Mouse (Mus musculus) MEL (cell line): ENCODE data around the gene Cpm. TPM values are rescaled to one million over a fixed set of nuclear protein-coding genes. Genes with fewer than 3 reads are reported as not detected.

ENCODE experiments used
- DNase-seq: peaks from one replicate; pipeline ENCODE4 v3.0.0; 2011; ENCODE audit warnings: low read depth, low spot score
- H3K27ac ChIP-seq: 2 replicates; pipeline ENCODE4 v1.5.1; 2012; ENCODE audit warnings: low read depth, mild to moderate bottlenecking, control low read depth, low read length, moderate library complexity; ENCODE audit not compliant: control insufficient read depth
- H3K27me3 ChIP-seq, 2 experiments: fragments of 150-350 bp in 1 of 2; sonication (generic) in 1 of 2; 2 replicates each; pipeline ENCODE4 v1.6.1; 2012; ENCODE audit warnings: low read length in 2 of 2, mild to moderate bottlenecking in 2 of 2, improper control_type of control experiment in 1 of 2, moderate library complexity in 1 of 2; ENCODE audit not compliant: insufficient read depth in 2 of 2, control insufficient read depth in 1 of 2
- H3K36me3 ChIP-seq, 2 experiments: 2 replicates each; pipeline ENCODE4 v1.6.1; 2012 to 2014; ENCODE audit warnings: low read length in 2 of 2, improper control_type of control experiment in 1 of 2, inconsistent platforms in 1 of 2, mild to moderate bottlenecking in 1 of 2; ENCODE audit not compliant: insufficient read depth in 2 of 2, control insufficient read depth in 1 of 2
- H3K4me1 ChIP-seq, 2 experiments: fragments of 150-350 bp in 1 of 2; sonication (generic) in 1 of 2; 2 replicates each; pipeline ENCODE4 v1.6.1; 2012; ENCODE audit warnings: low read length in 2 of 2, improper control_type of control experiment in 1 of 2, mild to moderate bottlenecking in 1 of 2; ENCODE audit not compliant: insufficient read depth in 2 of 2, control insufficient read depth in 1 of 2
- H3K4me3 ChIP-seq, 2 experiments: fragments of 150-350 bp in 1 of 2; sonication (generic) in 1 of 2; 2 replicates each; pipeline ENCODE4 v1.5.1; 2012; ENCODE audit warnings: low read depth in 2 of 2, low read length in 2 of 2, mild to moderate bottlenecking in 2 of 2, moderate library complexity in 2 of 2, control low read depth in 1 of 2, improper control_type of control experiment in 1 of 2; ENCODE audit not compliant: control insufficient read depth in 1 of 2, insufficient read depth in 1 of 2
- H3K79me2 ChIP-seq: 2 replicates; pipeline ENCODE4 v1.6.1; 2012; ENCODE audit warnings: mild to moderate bottlenecking, low read length, moderate library complexity; ENCODE audit not compliant: control insufficient read depth, poor library complexity, insufficient read depth
- H3K9ac ChIP-seq: 2 replicates; pipeline ENCODE4 v1.6.1; 2012; ENCODE audit warnings: low read depth, mild to moderate bottlenecking, control low read depth, low read length, moderate library complexity; ENCODE audit not compliant: control insufficient read depth, poor library complexity, severe bottlenecking
- H3K9me3 ChIP-seq: fragments of 150-350 bp; sonication (generic); replicated peaks from 2 replicates; pipeline ENCODE4 v1.6.1; 2012; ENCODE audit warnings: mild to moderate bottlenecking, low read length, improper control_type of control experiment, moderate library complexity; ENCODE audit not compliant: insufficient read depth
- BHLHE40 ChIP-seq: IDR thresholded peaks from 2 replicates; pipeline ENCODE4 v1.6.1; 2012; ENCODE audit warnings: low read depth, mild to moderate bottlenecking, inconsistent platforms, low read length, improper control_type of control experiment, borderline replicate concordance
- CHD2 ChIP-seq: IDR thresholded peaks from 2 replicates; pipeline ENCODE4 v1.6.1; 2011; ENCODE audit warnings: low read length, improper control_type of control experiment
- CTCF ChIP-seq, 3 experiments: IDR thresholded peaks in 2 of 3; conservative IDR thresholded peaks in 1 of 3; 2 replicates each; pipeline ENCODE4 v1.5.1; 2011 to 2012; ENCODE audit warnings: low read length in 3 of 3, low read depth in 2 of 3, mild to moderate bottlenecking in 2 of 3, improper control_type of control experiment in 1 of 3, inconsistent platforms in 1 of 3, mixed read lengths in 1 of 3, moderate library complexity in 1 of 3; ENCODE audit not compliant: control insufficient read depth in 1 of 3, insufficient read depth in 1 of 3, poor library complexity in 1 of 3, severe bottlenecking in 1 of 3
- E2F4 ChIP-seq: IDR thresholded peaks from 2 replicates; pipeline ENCODE4 v1.6.1; 2011; ENCODE audit warnings: low read depth, low read length, improper control_type of control experiment, borderline replicate concordance
- EP300 ChIP-seq, 2 experiments: IDR thresholded peaks; 2 replicates each; pipeline ENCODE4 v1.6.1; 2011; ENCODE audit warnings: improper control_type of control experiment in 2 of 2, low read length in 2 of 2, low read depth in 1 of 2, mild to moderate bottlenecking in 1 of 2
- ETS1 ChIP-seq: IDR thresholded peaks from 2 replicates; pipeline ENCODE4 v1.6.1; 2012; ENCODE audit warnings: low read depth, mild to moderate bottlenecking, inconsistent platforms, low read length, improper control_type of control experiment, moderate library complexity
- GABPA ChIP-seq: IDR thresholded peaks from 2 replicates; pipeline ENCODE4 v1.6.1; 2012; ENCODE audit warnings: low read depth, mild to moderate bottlenecking, inconsistent platforms, low read length, improper control_type of control experiment, moderate library complexity
- GATA1 ChIP-seq: IDR thresholded peaks from 2 replicates; pipeline ENCODE4 v1.6.1; 2011; ENCODE audit warnings: low read depth, low read length, improper control_type of control experiment
- HCFC1 ChIP-seq: IDR thresholded peaks from 2 replicates; pipeline ENCODE4 v1.6.1; 2012; ENCODE audit warnings: low read depth, mild to moderate bottlenecking, inconsistent platforms, low read length, improper control_type of control experiment, moderate library complexity
- MAFK ChIP-seq: IDR thresholded peaks from 2 replicates; pipeline ENCODE4 v1.6.1; 2011; ENCODE audit warnings: low read depth, mild to moderate bottlenecking, low read length, improper control_type of control experiment, borderline replicate concordance
- MAX ChIP-seq: IDR thresholded peaks from 2 replicates; pipeline ENCODE4 v1.6.1; 2011; ENCODE audit warnings: low read length, improper control_type of control experiment
- MAZ ChIP-seq: IDR thresholded peaks from 2 replicates; pipeline ENCODE4 v1.6.1; 2012; ENCODE audit warnings: low read depth, mild to moderate bottlenecking, inconsistent platforms, low read length, improper control_type of control experiment
- MEF2A ChIP-seq: IDR thresholded peaks from 2 replicates; pipeline ENCODE4 v1.6.1; 2014; ENCODE audit warnings: low read depth, mild to moderate bottlenecking, inconsistent platforms, low read length, improper control_type of control experiment; ENCODE audit not compliant: poor library complexity, insufficient replicate concordance, severe bottlenecking; ENCODE audit errors: extremely low read depth
- NRF1 ChIP-seq: IDR thresholded peaks from 2 replicates; pipeline ENCODE4 v1.6.1; 2014; ENCODE audit warnings: low read depth, mild to moderate bottlenecking, inconsistent platforms, low read length, improper control_type of control experiment, moderate library complexity; ENCODE audit not compliant: poor library complexity, insufficient read depth, severe bottlenecking
- POLR2A ChIP-seq, 2 experiments: IDR thresholded peaks; 2 replicates each; pipeline ENCODE4 v1.6.1; 2011 to 2012; ENCODE audit warnings: low read length in 2 of 2, mild to moderate bottlenecking in 2 of 2, control low read depth in 1 of 2, improper control_type of control experiment in 1 of 2, low read depth in 1 of 2, moderate library complexity in 1 of 2; ENCODE audit not compliant: control insufficient read depth in 1 of 2, insufficient read depth in 1 of 2, poor library complexity in 1 of 2
- RCOR1 ChIP-seq: IDR thresholded peaks from 2 replicates; pipeline ENCODE4 v1.6.1; 2012; ENCODE audit warnings: low read depth, mild to moderate bottlenecking, inconsistent platforms, low read length, improper control_type of control experiment
- TAL1 ChIP-seq: IDR thresholded peaks from 2 replicates; pipeline ENCODE4 v1.6.1; 2012; ENCODE audit warnings: mild to moderate bottlenecking, inconsistent platforms, low read length, moderate library complexity, mixed read lengths
- USF1 ChIP-seq: IDR thresholded peaks from 2 replicates; pipeline ENCODE4 v1.6.1; 2014; ENCODE audit warnings: low read depth, mild to moderate bottlenecking, inconsistent platforms, low read length, improper control_type of control experiment, moderate library complexity
- ZC3H11A ChIP-seq: IDR thresholded peaks from 2 replicates; pipeline ENCODE4 v1.6.1; 2012; ENCODE audit warnings: low read depth, mild to moderate bottlenecking, inconsistent platforms, low read length, improper control_type of control experiment
- ZKSCAN1 ChIP-seq: IDR thresholded peaks from 2 replicates; pipeline ENCODE4 v1.6.1; 2012; ENCODE audit warnings: low read depth, mild to moderate bottlenecking, inconsistent platforms, low read length, improper control_type of control experiment, moderate library complexity
- ZMIZ1 ChIP-seq: IDR thresholded peaks from 2 replicates; pipeline ENCODE4 v1.6.1; 2012; ENCODE audit warnings: low read depth, mild to moderate bottlenecking, inconsistent platforms, low read length, improper control_type of control experiment, moderate library complexity
- ZNF384 ChIP-seq: IDR thresholded peaks from 2 replicates; pipeline ENCODE4 v1.6.1; 2012; ENCODE audit warnings: low read depth, mild to moderate bottlenecking, inconsistent platforms, low read length, improper control_type of control experiment
- polyA plus RNA-seq, 2 experiments: library from polyadenylated mRNA; stranded (reverse) in 1 of 2; unstranded in 1 of 2; fragments of >175 nt in 1 of 2; fragments of >200 nt in 1 of 2; gene quantifications; 2 replicates each; pipeline versions ENCODE4 v1.2.1 to v1.2.4; 2012; ENCODE audit warnings: low replicate concordance in 2 of 2, low read depth in 1 of 2; ENCODE audit not compliant: insufficient read length in 2 of 2, insufficient read depth in 1 of 2, missing spikeins in 1 of 2
- total RNA-seq: library from RNA; depleted of rRNA; stranded (reverse); fragments of 300-350 nt; gene quantifications from 2 replicates; pipeline ENCODE4 v1.2.3, GENCODE M21; 2012

Cpm gene
- total and polyA plus RNA-seq, 3 experiments: 0.04 to 0.40 TPM; not detected in 1

DNA sequence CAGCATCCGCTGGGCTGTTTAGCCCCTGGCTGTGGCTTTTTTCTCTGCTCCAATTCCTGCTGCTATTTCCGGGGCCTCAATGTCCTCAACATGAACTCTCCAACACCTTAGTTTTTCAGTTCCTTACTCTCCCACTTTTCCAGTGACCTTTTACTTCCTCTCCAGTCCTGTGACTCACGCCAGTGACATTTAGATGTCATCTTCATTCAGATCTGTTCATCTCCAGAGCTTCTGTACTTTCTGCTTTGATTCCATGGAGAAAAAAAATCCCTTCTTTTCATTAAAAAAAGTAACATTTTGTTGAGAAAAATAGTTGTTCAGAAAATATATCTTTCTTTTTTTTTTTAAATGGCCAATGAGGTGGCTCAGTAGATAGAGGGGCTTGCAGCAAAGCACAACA lies 5.1 kb upstream of the Cpm start:
- DNase-seq: no peak
- no peak for TF ChIP-seq E2F4
- TF ChIP-seq GABPA: no peak
- TF ChIP-seq EP300 (IDR thresholded peaks at IDR 0.05; ENCODE audit: low read depth in 1 of 2, low read length in 2 of 2): no peak
- TF ChIP-seq POLR2A (IDR thresholded peaks at IDR 0.05; ENCODE audit: control insufficient read depth in 1 of 2, insufficient read depth in 1 of 2, low read depth in 1 of 2, low read length in 2 of 2, poor library complexity in 1 of 2): no peak
- TF ChIP-seq MEF2A: no peak
- no peak for TF ChIP-seq TAL1
- no peak for TF ChIP-seq HCFC1
- no peak for TF ChIP-seq MAFK
- TF ChIP-seq BHLHE40: no peak
- no peak for TF ChIP-seq CHD2
- TF ChIP-seq GATA1: no peak
- TF ChIP-seq MAX: no peak
- TF ChIP-seq ETS1: no peak
- no peak for TF ChIP-seq RCOR1
- no peak for TF ChIP-seq ZMIZ1
- TF ChIP-seq ZNF384: no peak
- TF ChIP-seq MAZ: no peak
- no peak for TF ChIP-seq ZKSCAN1
- no peak for TF ChIP-seq ZC3H11A
- no peak for TF ChIP-seq USF1
- Histone ChIP-seq H3K27me3 (no peaks in the 10 kb centered on the region), H3K4me3 (no peak overlapping the region), H3K4me1 (no peaks in the 10 kb centered on the region), H3K36me3 (no peaks in the 10 kb centered on the region), H3K27ac (no peak overlapping the region), H3K9me3 (no peaks in the 10 kb centered on the region), H3K9ac (no peak overlapping the region), H3K79me2 (no peaks in the 10 kb centered on the region)

DNA sequence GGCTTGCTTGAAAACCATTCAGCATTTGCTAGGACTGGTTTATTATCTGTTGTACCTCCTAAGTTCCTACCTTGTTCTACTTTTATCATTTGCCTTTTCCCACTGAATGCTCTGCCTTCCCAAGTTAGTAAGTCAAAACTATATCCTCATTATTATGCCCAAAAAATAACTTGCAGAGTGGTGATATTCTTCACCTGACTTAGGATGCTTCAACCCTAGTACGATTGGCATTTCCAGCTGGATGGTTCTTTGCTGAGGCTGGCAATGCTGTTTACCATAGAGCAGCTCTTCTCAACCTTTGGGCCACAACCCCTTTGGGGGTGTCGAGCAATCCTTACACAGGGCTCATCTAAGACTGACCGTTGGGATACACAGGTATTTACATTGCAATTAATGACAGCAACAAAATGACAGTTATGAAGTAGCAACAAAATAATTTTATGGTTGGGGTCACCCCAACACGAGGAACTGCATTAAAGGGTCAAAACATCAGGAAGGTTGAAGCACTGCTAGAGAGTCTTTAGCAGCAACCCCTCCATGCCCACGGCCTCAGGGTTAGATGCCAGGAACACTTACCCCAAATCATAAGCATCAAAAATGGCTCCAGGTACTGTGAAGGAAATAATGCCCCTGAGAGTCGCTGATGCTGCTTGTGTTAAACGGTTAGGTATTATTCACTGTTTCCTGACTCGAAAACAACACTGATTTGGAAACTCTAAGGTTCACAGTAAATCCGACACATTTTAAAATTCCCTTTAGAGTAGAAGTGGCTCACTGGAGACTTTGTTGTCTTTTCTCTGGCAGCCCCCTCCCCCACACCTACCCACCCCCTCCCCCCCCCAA lies 4.4 kb upstream of the Cpm start:
- Histone ChIP-seq H3K9me3 (no peaks in the 10 kb centered on the region), H3K9ac (no peak overlapping the region), H3K4me1 (no peaks in the 10 kb centered on the region), H3K36me3 (no peaks in the 10 kb centered on the region), H3K4me3 (no peak overlapping the region), H3K79me2 (no peaks in the 10 kb centered on the region), H3K27ac (no peak overlapping the region), H3K27me3 (no peaks in the 10 kb centered on the region)
- TF ChIP-seq MEF2A: no peak
- no peak for TF ChIP-seq ZKSCAN1
- no peak for TF ChIP-seq CTCF (IDR thresholded peaks at IDR 0.05 in 2 of 3, conservative IDR thresholded peaks at IDR 0.05 in 1 of 3; ENCODE audit: control insufficient read depth in 1 of 3, insufficient read depth in 1 of 3, low read depth in 2 of 3, low read length in 3 of 3, poor library complexity in 1 of 3, severe bottlenecking in 1 of 3)
- no peak for TF ChIP-seq NRF1
- TF ChIP-seq TAL1: no peak
- no peak for TF ChIP-seq BHLHE40
- no peak for DNase-seq
